Mouse (Mus musculus): Measurements from ENCODE around the gene Pdzd2.

DNA sequence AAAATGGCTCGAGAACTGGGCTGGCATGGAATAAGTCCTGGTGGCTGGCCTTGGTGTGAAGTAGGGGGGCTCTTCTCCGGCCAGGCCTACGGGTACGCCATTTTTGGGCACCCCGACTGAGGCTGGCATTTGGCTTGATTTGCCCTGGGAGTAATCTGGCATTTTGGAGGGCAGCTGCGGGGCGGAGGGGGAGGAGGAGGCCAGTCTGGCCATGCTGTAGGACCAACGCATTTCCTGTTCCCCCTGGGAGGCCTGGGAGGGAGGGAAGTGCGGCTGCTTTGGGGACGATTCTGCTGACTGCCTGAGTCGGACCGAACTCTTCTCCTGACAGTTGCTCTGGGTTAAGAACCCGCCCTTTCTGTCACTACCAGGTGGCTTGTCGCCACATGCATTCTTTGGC is 366.2 kb downstream of the Pdzd2 start:
- TF ChIP-seq POLR2A (IDR thresholded peaks at IDR 0.05; ENCODE audit: extremely low read depth, insufficient read depth, low read length) (no peak), CTCF (IDR thresholded peaks at IDR 0.05; ENCODE audit: extremely low read depth, insufficient read depth, low read length) (no peak)
